In the genomic region with DNA sequence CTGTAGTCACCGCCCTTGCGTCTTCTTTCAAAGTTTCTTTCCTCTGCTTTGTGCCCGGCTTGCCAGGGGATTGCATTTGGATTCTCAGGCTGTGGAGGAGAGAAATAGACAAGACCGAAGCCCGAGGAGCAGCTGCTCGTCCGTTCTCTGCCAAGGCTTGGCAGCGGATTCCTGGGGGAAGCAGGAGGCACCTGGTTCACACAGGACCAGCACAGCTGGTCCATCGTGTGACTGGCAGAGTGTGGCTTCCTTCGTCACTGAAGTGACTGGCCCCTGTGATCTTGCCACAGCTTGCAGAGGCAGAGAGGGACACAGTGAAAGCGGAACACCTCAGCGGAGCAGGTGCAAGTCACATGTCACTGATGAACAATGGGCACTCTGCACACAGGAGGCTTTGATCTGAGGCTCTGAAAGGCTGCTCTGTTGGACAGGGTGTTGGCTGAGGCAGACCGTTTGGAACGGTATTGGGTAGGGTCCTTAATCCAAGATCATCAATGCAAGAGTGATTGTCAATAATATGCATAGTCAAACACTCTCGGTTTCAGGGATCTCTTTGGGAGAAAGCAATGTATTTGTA, we compare ENCODE assay signal across 12 mouse cellular contexts.
A peak's percentile ranks its signal among the peaks of the same experiment; 100 is the strongest.
DNase-seq lines count a peak whose midpoint lies in the region; ATAC-seq lines count a peak whose summit lies in the region.
"Had no signal": no experiment of that assay in that cellular context is flagged by ENCODE, and none has a peak within 500 bp of the region (broad histone marks: within the 10 kb centered on the region; RNA-seq: fewer than 3 reads in every experiment).

No protein-coding gene starts in this region.

- H3K4me3 ChIP-seq in forebrain, embryonic 10.5 days: no peak overlapping the region
- H3K4me3 ChIP-seq in forebrain, embryonic 11.5 days (ENCODE audit: low read depth, low read length): no peak overlapping the region
- H3K4me3 ChIP-seq: heart, embryonic 13.5 days; liver, embryonic 15.5 days had no signal

- no peak overlapping the region for H3K4me2 ChIP-seq in forebrain, embryonic 11.5 days (ENCODE audit: low read depth, low read length, severe bottlenecking)
- H3K4me2 ChIP-seq: liver, embryonic 15.5 days had no signal

- 91% methylated on average over 15 of the region's 15 CpGs for WGBS in forebrain, embryonic 10.5 days
- WGBS in forebrain, embryonic 11.5 days: 83% methylated on average over 15 of the region's 15 CpGs

- no peaks in the 10 kb centered on the region for H3K27me3 ChIP-seq in forebrain, embryonic 10.5 days (ENCODE audit: poor library complexity, severe bottlenecking)
- H3K27me3 ChIP-seq in forebrain, embryonic 11.5 days (ENCODE audit: control insufficient read depth, insufficient read depth, low read length): no peaks in the 10 kb centered on the region
- H3K27me3 ChIP-seq: heart, embryonic 13.5 days; liver, embryonic 15.5 days had no signal

- no peaks in the 10 kb centered on the region for H3K9me3 ChIP-seq in forebrain, embryonic 10.5 days
- H3K9me3 ChIP-seq in forebrain, embryonic 11.5 days (ENCODE audit: control insufficient read depth, low read length): no peaks in the 10 kb centered on the region
- H3K9me3 ChIP-seq: heart, embryonic 13.5 days; liver, embryonic 15.5 days had no signal

- ATAC-seq in forebrain, embryonic 11.5 days (replicated peaks; ENCODE audit: low FRiP score): no peak
- ATAC-seq: CD4-positive, CD25-positive, alpha-beta regulatory T cell, adult 4 months had no signal

- H3K4me1 ChIP-seq in forebrain, embryonic 10.5 days: peaks cover 23% of the 10 kb centered on the region
- no peaks in the 10 kb centered on the region for H3K4me1 ChIP-seq in forebrain, embryonic 11.5 days (replicated peaks; ENCODE audit: control insufficient read depth, insufficient read depth, low read length)
- H3K4me1 ChIP-seq: liver, embryonic 15.5 days had no signal

- H3K9ac ChIP-seq in forebrain, embryonic 11.5 days (ENCODE audit: low read length): no peak overlapping the region
- H3K9ac ChIP-seq: heart, embryonic 13.5 days; liver, embryonic 15.5 days had no signal

- no peak for DNase-seq in forebrain, embryonic 10.5 days (ENCODE audit: extremely low spot score, low spot score)
- no peak for DNase-seq in forebrain, embryonic 11.5 days (ENCODE audit: low spot score)
- DNase-seq in retina, postnatal 1 day: peak; percentile 32
- no peak for DNase-seq in retina, embryonic 14.5 days (ENCODE audit: low spot score)
- DNase-seq in left cerebral cortex, postnatal 25 days (ENCODE audit: low spot score in 2 of 2): peak; percentile 11 to 62
- DNase-seq in spleen, adult 12 weeks (ENCODE audit: low spot score): no peak
- DNase-seq in kidney, adult 11 months: no peak
- DNase-seq in thymus, postnatal 0 days (ENCODE audit: low spot score): no peak
- DNase-seq: kidney, postnatal 4 days had no signal

- H3K27ac ChIP-seq in forebrain, embryonic 10.5 days: peak overlapping the region; percentile 27; the same call in 1 of the 2 replicates
- no peak overlapping the region for H3K27ac ChIP-seq in forebrain, embryonic 11.5 days (ENCODE audit: low read depth, low read length)
- H3K27ac ChIP-seq: heart, embryonic 13.5 days; liver, embryonic 15.5 days had no signal

- intact Hi-C loops in left cerebral cortex, postnatal 25 days (cut with DNase I): no loop called here

- H3K36me3 ChIP-seq in forebrain, embryonic 10.5 days (replicated peaks): no peaks in the 10 kb centered on the region
- no peaks in the 10 kb centered on the region for H3K36me3 ChIP-seq in forebrain, embryonic 11.5 days (ENCODE audit: control insufficient read depth, insufficient read depth, low read length)
- H3K36me3 ChIP-seq: heart, embryonic 13.5 days; liver, embryonic 15.5 days had no signal

Comparison
In these comparisons a context has a peak if more than half of its experiments do, and no peak if none do; other contexts are left out.
1. DNase-seq: peak in retina, postnatal 1 day (single experiment) and left cerebral cortex, postnatal 25 days (2 of 2); none in forebrain, embryonic 10.5 days (single experiment), forebrain, embryonic 11.5 days (single experiment), retina, embryonic 14.5 days (single experiment), spleen, adult 12 weeks (single experiment), kidney, adult 11 months (single experiment) and thymus, postnatal 0 days (single experiment).